Mouse (Mus musculus) gastrocnemius, adult 2 months (tissue): ENCODE data around the gene Gm6217. TPM values are rescaled to one million over a fixed set of nuclear protein-coding genes. Genes with fewer than 3 reads are reported as not detected.
"Not testable (repeated sequence)": the region's sequence is repeated elsewhere in the genome, so short reads cannot be mapped to it uniquely, and the experiment has no call there.

Experiments
- DNase-seq: peaks from one replicate; pipeline ENCODE4 v3.0.0; 2022
- H3K27ac ChIP-seq: fragments of 200-600 bp; 2 replicates; pipeline ENCODE4 v1.8.1; 2022; ENCODE audit warnings: mild to moderate bottlenecking
- H3K4me3 ChIP-seq: fragments of 200-600 bp; 2 replicates; pipeline ENCODE4 v1.8.1; 2022; ENCODE audit warnings: mild to moderate bottlenecking, moderate library complexity
- CTCF ChIP-seq: fragments of 200-600 bp; IDR thresholded peaks from 2 replicates; pipeline ENCODE4 v1.8.1; 2022; ENCODE audit warnings: antibody characterized with exemption, mild to moderate bottlenecking, moderate library complexity
- intact Hi-C: fragments of 180-260 bp; cut with DNase I; formaldehyde crosslinking; loops from one replicate; pipeline ENCODE4 v1.15.1; 2025
- total RNA-seq, 2 experiments: library from RNA; stranded (reverse); gene quantifications; 2 replicates each; pipeline ENCODE4 v1.2.3; 2021

Gene Gm6217
- total RNA-seq, 2 experiments from 2014 or later, result not detected

DNA sequence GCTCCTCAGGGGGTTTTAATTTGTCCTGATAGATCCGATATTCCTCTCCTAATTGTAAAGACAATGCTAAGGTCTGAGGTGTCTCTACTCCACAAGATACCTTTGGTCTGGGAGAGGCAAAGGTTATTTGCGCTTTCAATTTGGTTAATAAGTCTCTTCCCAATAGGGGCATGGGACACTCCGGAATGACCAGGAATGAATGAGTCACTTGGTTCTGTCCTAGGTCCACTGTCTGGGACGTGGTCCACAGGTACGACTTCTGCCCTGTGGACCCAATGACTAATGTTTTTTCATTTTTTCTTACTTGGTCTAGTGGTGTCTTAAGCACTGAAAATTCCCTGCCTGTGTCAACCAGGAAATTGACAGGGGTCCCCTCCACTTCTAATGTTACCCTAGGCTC lies 7.5 kb upstream of the Gm6217 start:
- TF ChIP-seq CTCF, result no peak
- Histone ChIP-seq H3K4me3 (no peak overlapping the region), H3K27ac (no peak overlapping the region)
- intact Hi-C loops, result no loop called here
- no peak for DNase-seq

- H3K4me3 ChIP-seq, intact Hi-C loops, DNase-seq, H3K27ac ChIP-seq: not testable (repeated sequence)
Measured at GRCm38 (mm10) chr1:82930558-82930957, 641 bp downstream of the Gm6217 start.

DNA sequence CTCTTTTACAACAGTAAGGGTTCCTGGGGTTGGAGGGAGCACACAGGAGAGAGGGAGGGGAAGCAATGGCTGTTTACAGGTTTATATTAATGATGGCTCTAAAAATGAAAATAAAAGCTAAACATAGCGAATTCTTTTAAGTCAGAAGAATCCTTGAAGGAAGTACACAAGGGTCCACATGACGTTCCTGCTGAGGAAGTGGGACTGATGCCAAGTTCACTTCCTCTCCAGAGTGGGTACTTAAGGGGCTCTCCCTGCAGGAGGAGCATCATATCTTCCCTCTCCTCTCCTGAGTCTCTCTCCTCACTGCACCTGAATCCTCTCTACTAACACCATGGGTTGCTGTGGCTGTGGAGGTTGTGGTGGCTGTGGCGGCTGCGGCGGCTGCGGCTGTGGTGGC lies 6.5 kb downstream of the Gm6217 start, which contains the start of gene A030014E15Rik:
Gene A030014E15Rik, plus strand, starts transcription at position 268 of the 400 bp plus-strand sequence.
- Histone ChIP-seq H3K4me3 (no peak within 1 kb of the TSS), H3K27ac (no peak within 1 kb of the TSS)
- intact Hi-C loops, result no loop called here
- no peak for TF ChIP-seq CTCF
- no peak for DNase-seq

GRCm38 (mm10) chr1:82913434-82913833 lies 17.8 kb downstream of the Gm6217 start:
- DNase-seq, H3K27ac ChIP-seq, intact Hi-C loops: not testable (repeated sequence)

GRCm38 (mm10) chr1:82913025-82913424 lies 18.2 kb downstream of the Gm6217 start, which contains the start of gene A030005L19Rik:
Gene A030005L19Rik (plus strand): TSS chr1:82913325.
- no peak for DNase-seq
- Histone ChIP-seq H3K4me3 (no peak within 1 kb of the TSS), H3K27ac (no peak within 1 kb of the TSS)
- intact Hi-C loops, result no loop called here
- peak; percentile 22; the same call in 1 of the 2 replicates for TF ChIP-seq CTCF

More at GRCm38 (mm10) chr1:82913434-82913833, 17.8 kb downstream of the Gm6217 start:
- H3K4me3 ChIP-seq, result not testable (repeated sequence)

DNA sequence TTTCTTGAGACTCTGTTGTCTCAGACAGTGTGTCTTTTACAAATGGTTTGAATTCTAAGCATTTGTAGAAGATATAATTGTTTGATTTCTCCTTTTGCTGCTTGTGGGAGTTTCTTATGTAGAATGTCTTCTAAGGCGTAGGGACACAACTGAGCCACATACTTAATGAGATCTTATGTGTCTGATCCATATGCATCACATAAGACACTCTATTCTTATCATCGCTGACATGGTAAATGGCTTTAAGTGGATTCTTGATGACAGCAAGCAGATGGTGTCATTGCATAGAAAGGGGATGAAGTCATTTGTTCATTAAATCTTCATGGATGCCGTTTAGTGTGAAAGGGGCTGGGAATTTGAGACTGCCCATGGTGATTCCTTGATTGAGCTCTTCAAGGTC lies 25.3 kb downstream of the Gm6217 start:
- H3K27ac ChIP-seq, result no peak overlapping the region
- TF ChIP-seq CTCF, result no peak
- no peak overlapping the region for H3K4me3 ChIP-seq
- intact Hi-C loops, result no loop called here
- DNase-seq, result no peak

GRCm38 (mm10) chr1:82901201-82901600 lies 30.0 kb downstream of the Gm6217 start:
- Histone ChIP-seq H3K4me3 (no peak overlapping the region), H3K27ac (no peak overlapping the region)
- no peak for TF ChIP-seq CTCF
- intact Hi-C loops, result no loop called here
- DNase-seq, result no peak

DNA sequence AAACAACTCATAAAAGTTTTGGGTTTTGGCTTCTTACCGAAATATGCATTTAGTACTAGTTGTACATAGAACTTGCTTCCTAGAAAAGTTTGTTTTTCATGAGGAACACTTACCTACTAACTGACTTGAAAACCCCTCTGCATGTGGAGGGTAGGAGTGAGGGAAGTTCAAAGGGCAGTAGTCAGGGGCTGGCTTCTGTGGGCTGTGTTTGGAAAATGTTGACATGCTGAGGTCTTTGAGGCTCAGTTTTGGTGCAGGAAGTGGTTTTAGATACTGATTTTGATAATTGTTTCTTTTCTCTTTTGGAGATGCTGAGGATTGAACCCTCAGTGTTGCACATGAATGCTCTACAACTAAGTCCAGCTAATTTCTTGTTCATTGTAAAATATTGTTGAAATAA lies 30.6 kb downstream of the Gm6217 start:
- Histone ChIP-seq H3K27ac (no peak overlapping the region), H3K4me3 (no peak overlapping the region)
- DNase-seq, result no peak
- intact Hi-C loops, result no loop called here
- TF ChIP-seq CTCF, result no peak

DNA sequence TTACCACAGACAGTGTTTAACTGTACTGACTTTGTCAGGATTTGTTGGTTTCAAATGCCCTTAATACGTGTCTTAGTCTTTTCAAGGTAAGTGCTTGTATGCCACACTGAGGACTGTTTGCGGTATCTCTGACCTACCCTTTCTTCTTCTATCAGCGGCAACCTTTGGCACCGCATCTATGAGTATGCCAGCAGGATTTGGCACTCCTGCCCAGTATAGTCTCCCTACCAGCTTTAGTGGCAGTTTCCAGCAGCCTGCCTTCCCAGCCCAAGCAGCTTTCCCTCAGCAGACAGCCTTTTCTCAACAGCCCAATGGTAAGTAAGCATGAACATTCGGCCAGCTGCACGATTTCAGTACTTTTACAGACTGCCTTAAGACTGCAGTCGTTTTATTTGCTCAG lies 37.9 kb downstream of the Gm6217 start:
- intact Hi-C loops, result no loop called here
- H3K4me3 ChIP-seq, result no peak overlapping the region
- no peak for DNase-seq
- H3K27ac ChIP-seq, result no peak overlapping the region
- TF ChIP-seq CTCF, result no peak

Other genes starting within 250 kb of the Gm6217 start
- gene Mff, start 206.5 kb downstream of the Gm6217 start, total RNA-seq, result 100 to 1,000 TPM; 138 to 144 TPM
- not detected for gene Tm4sf20, start 162.9 kb downstream of the Gm6217 start, total RNA-seq
- gene Gm47791, start 160.2 kb downstream of the Gm6217 start, total RNA-seq, result not detected
- 10 to 100 TPM; 24.6 to 27.7 TPM for gene Agfg1, start 91.9 kb downstream of the Gm6217 start, total RNA-seq
- under 1 TPM in 1 of 2 experiments, not detected in 1; 0.31 TPM for gene A030005L19Rik, start 18.1 kb downstream of the Gm6217 start, total RNA-seq
- gene A030014E15Rik, start 6.5 kb downstream of the Gm6217 start, total RNA-seq, result not detected
- gene A030003K21Rik, start 12.0 kb upstream of the Gm6217 start, total RNA-seq, result not detected
- not detected for gene Gm7544, start 24.6 kb upstream of the Gm6217 start, total RNA-seq
- not detected for gene Gm47955, start 28.9 kb upstream of the Gm6217 start, total RNA-seq
- not detected for gene Gm47959, start 69.1 kb upstream of the Gm6217 start, total RNA-seq
- gene Slc19a3, start 107.0 kb upstream of the Gm6217 start, total RNA-seq, result not detected
- not detected for gene Krtap28-10, start 111.1 kb upstream of the Gm6217 start, total RNA-seq
- gene Gm47969, start 113.5 kb upstream of the Gm6217 start, total RNA-seq, result not detected
- gene A030005K14Rik, start 128.0 kb upstream of the Gm6217 start, total RNA-seq, result not detected
- gene Krtap28-13, start 129.5 kb upstream of the Gm6217 start, total RNA-seq, result not detected
- gene Ccl20, start 185.4 kb upstream of the Gm6217 start, total RNA-seq, result not detected
- gene Daw1, start 228.4 kb upstream of the Gm6217 start, total RNA-seq, result not detected